Mouse (Mus musculus) stomach, postnatal 0 days (tissue): ENCODE measurements around the gene Gfod2.

Source experiments
- CTCF ChIP-seq: IDR thresholded peaks from 2 replicates; pipeline ENCODE4 v1.5.1; 2016; ENCODE audit warnings: antibody characterized with exemption, low read depth, mild to moderate bottlenecking, moderate library complexity
- EP300 ChIP-seq: optimal IDR thresholded peaks from 2 replicates; pipeline ENCODE3; 2016; ENCODE audit warnings: antibody characterized with exemption

DNA sequence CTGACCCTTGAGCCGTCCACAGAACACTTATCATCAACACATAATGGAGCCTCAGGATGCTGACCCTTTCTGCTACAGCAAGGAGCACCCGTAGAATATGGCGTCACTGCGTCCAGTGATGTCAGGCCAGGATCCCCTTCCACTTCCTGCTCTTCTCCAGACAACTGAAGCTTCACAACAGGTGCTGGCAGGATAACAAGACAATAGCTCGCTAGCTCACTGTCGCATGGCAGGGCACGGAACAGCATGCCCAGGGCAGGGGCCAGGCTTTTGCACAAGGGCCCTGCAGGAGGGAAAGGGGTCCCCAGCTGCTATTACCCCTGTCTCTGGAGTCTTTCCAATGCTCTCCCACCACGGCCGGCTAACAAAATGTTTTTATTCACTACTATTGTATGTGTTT is 35.6 kb downstream of the Gfod2 start:
- TF ChIP-seq CTCF (no peak), EP300 (no peak)
